Mouse (Mus musculus): Measurements from ENCODE around the gene Krt77. TPM values are rescaled to one million over a fixed set of nuclear protein-coding genes. Genes with fewer than 3 reads are reported as not detected.

Krt77 gene
- polyA plus RNA-seq, 1 experiment: 0.88 TPM

- H3K4me3 ChIP-seq (ENCODE audit: control insufficient read depth, low read depth, low read length): peak overlapping the region; percentile 32
- H3K27ac ChIP-seq (ENCODE audit: control insufficient read depth, insufficient read depth, low read depth, low read length): no peak overlapping the region
- TF ChIP-seq CTCF (IDR thresholded peaks at IDR 0.05; ENCODE audit: control insufficient read depth, insufficient read depth, insufficient replicate concordance, low read depth, low read length): no peak
- no peak for TF ChIP-seq POLR2A (IDR thresholded peaks at IDR 0.05; ENCODE audit: control insufficient read depth, low read depth, low read length)
- H3K27me3 ChIP-seq (ENCODE audit: control insufficient read depth, insufficient read depth, low read length): no peaks in the 10 kb centered on the region
- H3K4me1 ChIP-seq (ENCODE audit: control insufficient read depth, insufficient read depth, low read length): peaks cover 4% of the 10 kb centered on the region
- H3K36me3 ChIP-seq (ENCODE audit: control insufficient read depth, insufficient read depth, low read length): no peaks in the 10 kb centered on the region
These were observed 34.6 kb downstream of the Krt77 start for GRCm38 (mm10) chr15:101834784-101835328.

DNA sequence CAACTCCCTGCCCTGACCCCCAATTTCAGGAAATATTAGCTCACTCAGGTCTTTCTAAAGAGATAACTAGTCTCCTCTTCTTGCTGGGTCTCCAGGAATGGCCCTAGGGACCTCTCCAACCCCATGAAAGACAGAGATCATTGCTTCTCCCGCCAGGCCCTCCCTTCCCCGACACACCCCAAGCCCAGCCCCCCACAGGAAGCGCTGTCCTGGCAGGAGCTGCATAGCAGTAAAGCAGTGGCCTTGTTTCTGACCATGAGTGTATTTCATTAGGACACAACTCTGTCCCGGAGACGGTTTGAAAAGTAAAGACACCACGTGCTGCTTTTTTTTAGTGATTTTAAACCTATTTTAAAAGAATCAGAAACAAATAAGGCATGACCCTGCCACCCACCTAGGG lies 36.4 kb downstream of the Krt77 start:
- Histone ChIP-seq H3K27me3 (ENCODE audit: control insufficient read depth, insufficient read depth, low read length) (no peaks in the 10 kb centered on the region), H3K4me3 (ENCODE audit: control insufficient read depth, low read depth, low read length) (no peak overlapping the region), H3K36me3 (ENCODE audit: control insufficient read depth, insufficient read depth, low read length) (no peaks in the 10 kb centered on the region), H3K27ac (ENCODE audit: control insufficient read depth, insufficient read depth, low read depth, low read length) (no peak overlapping the region), H3K4me1 (ENCODE audit: control insufficient read depth, insufficient read depth, low read length) (peaks cover 4% of the 10 kb centered on the region)
- TF ChIP-seq CTCF (IDR thresholded peaks at IDR 0.05; ENCODE audit: control insufficient read depth, insufficient read depth, insufficient replicate concordance, low read depth, low read length) (no peak), POLR2A (IDR thresholded peaks at IDR 0.05; ENCODE audit: control insufficient read depth, low read depth, low read length) (no peak)

- TF ChIP-seq POLR2A (IDR thresholded peaks at IDR 0.05; ENCODE audit: control insufficient read depth, low read depth, low read length) (no peak), CTCF (IDR thresholded peaks at IDR 0.05; ENCODE audit: control insufficient read depth, insufficient read depth, insufficient replicate concordance, low read depth, low read length) (no peak)
- H3K36me3 ChIP-seq (ENCODE audit: control insufficient read depth, insufficient read depth, low read length): no peaks in the 10 kb centered on the region
- H3K27ac ChIP-seq (ENCODE audit: control insufficient read depth, insufficient read depth, low read depth, low read length): no peak overlapping the region
- H3K4me3 ChIP-seq (ENCODE audit: control insufficient read depth, low read depth, low read length): no peak overlapping the region
- no peaks in the 10 kb centered on the region for H3K27me3 ChIP-seq (ENCODE audit: control insufficient read depth, insufficient read depth, low read length)
- no peaks in the 10 kb centered on the region for H3K4me1 ChIP-seq (ENCODE audit: control insufficient read depth, insufficient read depth, low read length)
These were observed 40.1 kb downstream of the Krt77 start for GRCm38 (mm10) chr15:101829441-101829840.

DNA sequence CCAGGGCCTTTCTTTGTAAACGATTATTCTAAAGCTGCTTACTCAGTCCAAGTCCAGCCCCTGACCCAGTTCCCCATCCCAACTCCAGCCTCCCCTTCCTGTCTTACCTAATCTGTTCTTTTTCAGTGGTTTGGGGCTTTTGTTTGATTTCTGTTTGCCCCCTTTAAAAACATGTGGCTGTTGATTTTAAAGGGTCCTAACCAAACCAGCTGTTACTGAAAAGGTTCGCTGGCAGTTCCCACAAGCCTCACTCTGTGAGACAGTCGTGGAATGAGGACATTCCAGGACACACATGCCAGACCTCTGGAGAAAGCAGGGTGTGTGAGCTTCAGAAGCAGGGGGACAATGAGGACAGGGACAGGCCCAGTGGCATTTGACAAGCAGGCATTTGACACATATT lies 47.7 kb downstream of the Krt77 start:
- TF ChIP-seq POLR2A (IDR thresholded peaks at IDR 0.05; ENCODE audit: control insufficient read depth, low read depth, low read length) (no peak), CTCF (IDR thresholded peaks at IDR 0.05; ENCODE audit: control insufficient read depth, insufficient read depth, insufficient replicate concordance, low read depth, low read length) (no peak)
- Histone ChIP-seq H3K36me3 (ENCODE audit: control insufficient read depth, insufficient read depth, low read length) (no peaks in the 10 kb centered on the region), H3K4me3 (ENCODE audit: control insufficient read depth, low read depth, low read length) (no peak overlapping the region), H3K4me1 (ENCODE audit: control insufficient read depth, insufficient read depth, low read length) (no peaks in the 10 kb centered on the region; the same call in 1 of the 2 replicates), H3K27ac (ENCODE audit: control insufficient read depth, insufficient read depth, low read depth, low read length) (no peak overlapping the region), H3K27me3 (ENCODE audit: control insufficient read depth, insufficient read depth, low read length) (no peaks in the 10 kb centered on the region)

GRCm38 (mm10) chr15:101817875-101818274 lies 51.6 kb downstream of the Krt77 start, which contains the start of gene Krt2:
Krt2 (minus strand) TSS chr15:101818169.
- Histone ChIP-seq H3K27me3 (ENCODE audit: control insufficient read depth, insufficient read depth, low read length) (no peaks in the 10 kb centered on the region), H3K4me3 (ENCODE audit: control insufficient read depth, low read depth, low read length) (peak within 1 kb of the TSS; percentile 29; the same call in 1 of the 2 replicates), H3K36me3 (ENCODE audit: control insufficient read depth, insufficient read depth, low read length) (no peaks in the 10 kb centered on the region), H3K4me1 (ENCODE audit: control insufficient read depth, insufficient read depth, low read length) (no peaks in the 10 kb centered on the region; the same call in 1 of the 2 replicates), H3K27ac (ENCODE audit: control insufficient read depth, insufficient read depth, low read depth, low read length) (no peak within 1 kb of the TSS)
- TF ChIP-seq POLR2A (IDR thresholded peaks at IDR 0.05; ENCODE audit: control insufficient read depth, low read depth, low read length): no peak

Other genes with a start within 250 kb of the Krt77 start
- gene Gm5414, start 241.5 kb downstream of the Krt77 start, polyA plus RNA-seq (2012; rRNA removed): not detected in 2 replicates
- not detected in 2 replicates for gene Gm5478, start 222.3 kb downstream of the Krt77 start, polyA plus RNA-seq (2012; rRNA removed)
- gene Krt6b, start 189.4 kb downstream of the Krt77 start, polyA plus RNA-seq (2012; rRNA removed): 0.04 and 0.05 TPM in 2 replicates
- 0.08 TPM in 1 of 2 replicates, not detected in the other for gene Krt6a, start 175.4 kb downstream of the Krt77 start, polyA plus RNA-seq (2012; rRNA removed)
- gene Krt5, start 156.8 kb downstream of the Krt77 start, polyA plus RNA-seq (2012; rRNA removed): 0.12 and 1.3 TPM in 2 replicates
- gene Krt71, start 126.6 kb downstream of the Krt77 start, polyA plus RNA-seq (2012; rRNA removed): not detected in 2 replicates
- not detected in 2 replicates for gene Krt72, start 83.2 kb downstream of the Krt77 start, polyA plus RNA-seq (2012; rRNA removed)
- 1.4 and 1.6 TPM in 2 replicates for gene Krt73, start 67.4 kb downstream of the Krt77 start, polyA plus RNA-seq (2012; rRNA removed)
- gene Krt2, start 51.5 kb downstream of the Krt77 start, polyA plus RNA-seq (2012; rRNA removed): not detected in 2 replicates
- 0.13 TPM in 1 of 2 replicates, not detected in the other for gene Krt1, start 18.9 kb downstream of the Krt77 start, polyA plus RNA-seq (2012; rRNA removed)
- gene Krt76, start 23.2 kb upstream of the Krt77 start, polyA plus RNA-seq (2012; rRNA removed): 0.18 and 0.20 TPM in 2 replicates
- 0.20 TPM in 1 of 2 replicates, not detected in the other for gene Krt4, start 55.0 kb upstream of the Krt77 start, polyA plus RNA-seq (2012; rRNA removed)
- 0.40 and 0.61 TPM in 2 replicates for gene Krt79, start 70.6 kb upstream of the Krt77 start, polyA plus RNA-seq (2012; rRNA removed)
- 0.48 and 0.63 TPM in 2 replicates for gene Krt78, start 84.6 kb upstream of the Krt77 start, polyA plus RNA-seq (2012; rRNA removed)
- 9.3 and 16.7 TPM in 2 replicates for gene Krt8, start 134.8 kb upstream of the Krt77 start, polyA plus RNA-seq (2012; rRNA removed)
- gene Krt18, start 158.5 kb upstream of the Krt77 start, polyA plus RNA-seq (2012; rRNA removed): 0.52 and 5.1 TPM in 2 replicates
- 75.6 and 75.9 TPM in 2 replicates for gene Eif4b, start 204.1 kb upstream of the Krt77 start, polyA plus RNA-seq (2012; rRNA removed)
- 6.5 and 6.9 TPM in 2 replicates for gene Tns2, start 230.7 kb upstream of the Krt77 start, polyA plus RNA-seq (2012; rRNA removed)

All from testis, adult 2 months (tissue).